Mouse (Mus musculus) thymus, adult 2 months (tissue): Measurements from ENCODE around the gene Gm826.

Source experiments
- CTCF ChIP-seq: fragments of 200-500 bp; IDR thresholded peaks from 2 replicates; pipeline ENCODE4 v1.5.1; 2012; ENCODE audit warnings: mild to moderate bottlenecking, control low read depth, low read length, moderate library complexity, borderline replicate concordance; ENCODE audit not compliant: control insufficient read depth, poor library complexity, insufficient read depth; ENCODE audit errors: extremely low read depth
- POLR2A ChIP-seq: fragments of 200-500 bp; IDR thresholded peaks from 2 replicates; pipeline ENCODE4 v1.6.1; 2012; ENCODE audit warnings: mild to moderate bottlenecking, low read length, control low read depth, moderate library complexity; ENCODE audit not compliant: control insufficient read depth, poor library complexity, insufficient read depth; ENCODE audit errors: extremely low read depth

DNA sequence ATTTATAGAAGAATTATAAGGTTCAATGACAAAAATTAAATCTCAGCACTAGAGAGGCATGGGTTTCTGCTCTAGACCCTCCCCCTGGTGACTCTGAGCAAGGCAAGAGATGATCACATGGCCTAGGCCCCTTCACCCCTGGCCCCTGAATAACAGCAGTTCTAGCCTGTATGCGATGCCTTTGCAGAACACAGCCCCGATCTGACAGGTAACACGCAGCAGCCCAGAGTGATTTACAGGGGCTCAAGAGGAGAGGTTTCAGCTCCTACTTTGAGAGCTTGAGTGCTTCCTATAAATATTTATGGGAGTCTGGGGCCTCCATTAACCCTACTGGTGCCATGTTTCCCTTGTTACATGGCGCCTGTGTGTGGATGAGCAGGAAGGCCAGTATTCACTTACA is 23.5 kb upstream of the Gm826 start:
- TF ChIP-seq CTCF (no peak), POLR2A (no peak)
